Mouse (Mus musculus) CH12.LX (cell line): Measurements from ENCODE around the gene Prss12.

Experiments
- CTCF ChIP-seq, 2 experiments: IDR thresholded peaks in 1 of 2; conservative IDR thresholded peaks in 1 of 2; 2 replicates each; pipeline ENCODE4 v1.5.1; 2011 to 2012; ENCODE audit warnings: low read depth in 2 of 2, low read length in 2 of 2, improper control_type of control experiment in 1 of 2, inconsistent platforms in 1 of 2, mild to moderate bottlenecking in 1 of 2, moderate library complexity in 1 of 2
- ELF1 ChIP-seq: IDR thresholded peaks from 2 replicates; pipeline ENCODE4 v1.6.1; 2014; ENCODE audit warnings: low read depth, mild to moderate bottlenecking, inconsistent platforms, low read length, improper control_type of control experiment
- MYC ChIP-seq: IDR thresholded peaks from 2 replicates; pipeline ENCODE4 v1.6.1; 2011; ENCODE audit warnings: low read depth, mild to moderate bottlenecking, improper control_type of control experiment, low read length

- no peak for TF ChIP-seq ELF1
- TF ChIP-seq CTCF (conservative IDR thresholded peaks at IDR 0.05 in 1 of 2, IDR thresholded peaks at IDR 0.05 in 1 of 2; ENCODE audit: low read depth in 2 of 2, low read length in 2 of 2): no peak
- TF ChIP-seq MYC: no peak
Observed at GRCm38 (mm10) chr3:123447538-123448059, 886 bp downstream of the Prss12 start.
